Mouse (Mus musculus): ENCODE results near the gene Cpne2. TPM values are rescaled to one million over a fixed set of nuclear protein-coding genes. Genes with fewer than 3 reads are reported as not detected.

Cpne2 gene
- total RNA-seq, 2 experiments from 2014 or later: 3.8 to 3.9 TPM

DNA sequence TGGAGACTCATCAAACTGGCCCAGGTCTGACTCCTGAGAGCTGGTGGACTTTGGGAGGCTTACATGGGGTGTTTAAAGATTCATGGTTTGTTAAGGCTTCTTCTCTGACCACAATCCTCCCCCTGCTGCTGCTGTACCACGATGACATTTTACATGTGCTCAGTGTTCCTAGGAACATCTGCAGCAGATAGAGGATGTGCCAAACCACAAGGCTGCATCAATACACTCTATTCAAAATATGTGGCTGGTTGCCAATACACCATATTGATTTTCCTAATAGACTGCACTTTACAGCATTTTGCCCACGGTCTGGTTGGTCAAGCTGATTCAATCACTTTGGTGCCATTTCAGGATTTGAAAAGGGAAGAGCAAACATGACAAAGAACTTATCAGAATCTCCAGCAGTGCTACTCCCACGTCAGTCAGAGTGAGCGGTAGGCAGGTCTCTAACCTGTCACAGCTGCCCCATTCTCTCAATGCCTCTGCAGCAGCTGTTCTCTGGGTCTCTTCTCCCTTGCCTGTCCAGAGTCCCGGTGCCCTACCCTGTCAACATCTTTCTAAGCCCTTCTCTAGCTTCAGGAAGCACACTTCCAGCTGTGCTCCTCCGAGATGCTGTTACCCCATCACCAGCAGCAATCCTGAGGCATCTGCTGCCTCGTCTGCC lies 49.2 kb downstream of the Cpne2 start:
- DNase-seq: no peak

DNA sequence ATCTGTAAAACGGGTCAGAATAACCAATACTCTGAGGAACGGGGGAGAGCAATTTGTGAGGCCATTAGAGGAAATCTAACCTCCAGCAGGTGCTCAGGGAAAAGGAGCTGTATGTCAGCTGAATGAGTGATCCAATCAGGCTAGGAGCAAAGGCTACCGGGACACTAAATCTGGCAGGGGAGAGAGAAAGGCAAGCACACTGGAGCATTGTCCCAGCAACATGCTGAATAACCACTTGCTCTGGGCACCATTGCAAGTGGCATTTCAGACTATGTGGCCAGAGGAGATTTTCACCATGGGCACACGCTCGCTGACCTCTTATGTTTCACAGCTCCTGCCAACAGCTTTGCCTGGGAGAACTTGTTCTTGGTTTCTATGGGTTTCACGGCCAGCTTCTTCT lies 49.8 kb downstream of the Cpne2 start:
- peak in 1 of 2 experiments; percentile 11 for DNase-seq

DNA sequence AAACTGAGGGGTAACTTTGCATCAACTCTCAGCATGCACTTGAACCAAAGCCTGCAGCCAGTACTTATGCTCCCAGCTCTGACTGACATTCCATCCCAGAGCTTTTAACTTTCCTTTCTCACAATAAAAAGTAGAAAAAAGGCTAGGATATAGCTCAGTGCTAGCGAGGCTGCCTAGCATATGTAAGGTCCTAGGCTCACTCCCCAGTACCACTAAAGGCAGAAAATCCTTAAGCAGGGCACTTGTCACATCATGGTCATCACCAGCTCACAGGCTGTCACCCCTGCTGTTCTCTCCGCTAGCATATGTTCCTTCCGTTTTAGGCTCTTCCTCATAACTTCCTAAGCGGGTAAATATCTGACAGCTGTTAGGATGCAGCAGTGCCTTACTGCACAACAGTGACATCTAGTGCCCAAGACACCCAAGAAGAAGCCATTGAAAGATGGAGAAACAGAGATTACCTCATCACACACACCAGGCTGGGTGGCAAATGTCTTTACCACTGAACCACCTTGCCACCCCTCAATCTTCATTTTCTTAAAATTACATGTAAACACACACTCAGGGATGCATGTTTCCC lies 51.5 kb downstream of the Cpne2 start:
- peak; percentile 52 to 63 for DNase-seq

DNA sequence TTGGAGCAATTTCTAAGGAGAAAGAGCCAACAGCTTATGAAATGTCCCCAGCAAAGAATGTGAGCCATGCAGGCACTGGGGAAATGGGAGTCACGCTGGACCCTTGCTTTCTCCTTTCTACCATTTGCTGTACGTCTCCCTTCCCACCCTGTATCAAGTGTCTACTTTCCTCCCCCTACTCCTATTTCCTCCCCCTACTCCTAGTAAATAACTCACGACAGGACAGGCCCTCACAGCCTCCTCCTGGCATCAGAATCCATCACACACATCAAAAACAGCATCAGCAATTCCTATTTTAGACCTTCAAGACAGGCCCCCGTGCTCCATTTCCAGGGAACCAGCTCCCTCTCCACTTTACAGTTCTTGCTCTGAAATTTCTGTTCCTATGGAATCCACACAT lies 58.9 kb downstream of the Cpne2 start:
- DNase-seq: no peak

DNA sequence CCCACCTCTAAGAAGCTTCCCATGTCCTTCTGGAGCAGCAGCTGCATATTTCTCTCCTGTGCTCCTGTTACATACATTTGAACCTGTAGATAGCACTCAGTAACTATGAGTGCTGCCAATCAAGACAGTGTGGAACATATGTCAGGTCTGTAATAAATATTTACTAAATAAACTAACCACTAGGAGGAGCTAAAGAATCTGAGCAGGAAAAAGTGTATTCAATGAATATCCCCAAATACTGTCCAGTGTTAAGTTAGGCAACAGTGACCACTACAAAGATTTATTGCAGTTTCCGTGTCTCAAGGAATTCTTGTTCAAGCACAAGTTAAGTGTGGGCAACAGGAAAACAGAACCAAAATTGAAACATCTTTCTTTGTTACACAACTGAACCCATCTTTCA lies 61.4 kb downstream of the Cpne2 start:
- peak in 1 of 2 experiments; percentile 26 for DNase-seq

DNA sequence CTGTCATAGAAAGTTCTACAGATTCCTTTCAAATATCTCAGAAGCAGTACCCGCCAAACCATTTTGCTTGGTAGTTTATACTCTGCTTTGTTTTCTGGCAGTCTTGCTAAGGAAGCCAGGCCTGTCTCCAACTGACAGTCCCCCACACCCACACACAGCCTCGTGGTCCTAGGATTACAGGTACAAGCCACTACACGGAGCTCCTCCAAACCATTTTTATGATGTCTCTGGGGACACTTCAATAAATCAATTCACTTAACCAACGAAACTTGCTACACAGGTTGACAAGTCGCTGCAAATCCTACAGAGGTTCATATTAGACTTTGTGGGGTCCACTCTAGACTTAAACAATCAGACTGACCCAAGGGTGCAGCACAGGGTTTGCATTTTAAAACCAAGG lies 67.7 kb downstream of the Cpne2 start:
- no peak for DNase-seq

DNA sequence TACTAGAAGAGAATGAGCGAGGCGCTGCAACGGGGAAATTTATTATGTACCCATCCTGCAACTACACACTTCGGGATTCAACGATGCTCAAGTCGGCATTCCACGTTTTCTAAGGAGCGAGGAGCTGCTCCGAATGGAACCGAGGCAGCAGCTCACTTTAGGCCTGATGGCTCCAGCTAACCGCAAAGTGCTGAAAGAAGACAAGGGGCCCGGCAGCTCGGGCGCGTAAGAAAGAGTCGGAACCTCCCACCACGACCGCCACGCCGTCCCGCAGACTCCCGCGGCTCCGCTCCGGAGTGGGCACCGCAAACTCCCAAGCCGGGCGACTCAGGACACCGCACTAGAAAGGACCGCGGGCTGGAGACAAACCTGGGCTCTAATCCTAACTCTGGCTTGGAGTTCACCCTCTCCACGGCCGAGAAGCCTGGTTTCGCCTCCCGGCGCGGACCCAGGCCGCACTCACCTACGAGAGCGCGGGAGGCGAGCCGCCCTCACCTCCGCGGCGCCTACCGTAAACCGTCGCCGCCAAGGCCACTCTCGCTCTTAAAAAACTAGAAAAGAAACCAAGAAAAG lies 68.3 kb downstream of the Cpne2 start:
- DNase-seq: no peak

DNA sequence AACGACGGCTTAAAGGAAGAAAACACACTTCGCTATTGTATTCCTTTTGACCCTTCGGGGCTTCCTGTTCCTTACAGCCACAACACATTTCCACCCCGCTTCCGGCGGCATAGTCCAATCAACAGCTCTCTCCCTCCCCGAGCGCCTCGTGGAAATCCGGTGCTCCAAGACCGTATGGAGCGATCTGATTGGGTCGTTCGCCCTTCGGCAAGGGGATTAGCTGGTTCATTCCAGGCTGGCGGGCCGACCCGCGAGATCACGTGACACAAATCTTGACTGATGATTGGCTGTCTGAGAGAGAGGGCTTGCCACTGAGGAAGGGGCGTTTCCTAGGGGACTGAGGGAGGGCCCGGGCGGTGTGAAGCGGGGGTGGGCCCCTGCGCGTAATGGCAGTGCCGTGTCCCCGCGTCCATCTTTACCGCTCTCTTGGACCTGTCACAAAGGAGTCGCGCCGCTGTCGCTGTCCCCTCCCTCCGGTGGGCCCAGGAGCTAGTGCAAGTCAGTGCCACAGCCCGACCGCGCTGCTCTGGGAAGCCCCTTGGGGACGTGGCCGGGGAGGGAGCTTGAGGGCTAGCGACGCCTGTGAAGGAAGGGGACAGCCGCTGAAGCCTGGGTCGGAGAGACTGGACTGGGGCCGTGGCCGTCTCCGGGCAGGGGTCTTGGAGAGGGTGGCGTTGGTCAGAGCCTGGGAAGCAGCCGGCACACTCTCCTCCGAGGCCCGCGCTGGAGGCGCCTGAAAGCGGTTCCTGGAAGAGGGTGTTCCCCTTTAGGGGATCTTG lies 69.0 kb downstream of the Cpne2 start, which contains the start of the genes Rspry1 and Fam192a:
Rspry1 (plus strand) TSS at position 331 of the 779 bp plus-strand sequence.
Fam192a (minus strand) TSS at position 391 of the 779 bp plus-strand sequence.
- peak; percentile 100 for DNase-seq

DNA sequence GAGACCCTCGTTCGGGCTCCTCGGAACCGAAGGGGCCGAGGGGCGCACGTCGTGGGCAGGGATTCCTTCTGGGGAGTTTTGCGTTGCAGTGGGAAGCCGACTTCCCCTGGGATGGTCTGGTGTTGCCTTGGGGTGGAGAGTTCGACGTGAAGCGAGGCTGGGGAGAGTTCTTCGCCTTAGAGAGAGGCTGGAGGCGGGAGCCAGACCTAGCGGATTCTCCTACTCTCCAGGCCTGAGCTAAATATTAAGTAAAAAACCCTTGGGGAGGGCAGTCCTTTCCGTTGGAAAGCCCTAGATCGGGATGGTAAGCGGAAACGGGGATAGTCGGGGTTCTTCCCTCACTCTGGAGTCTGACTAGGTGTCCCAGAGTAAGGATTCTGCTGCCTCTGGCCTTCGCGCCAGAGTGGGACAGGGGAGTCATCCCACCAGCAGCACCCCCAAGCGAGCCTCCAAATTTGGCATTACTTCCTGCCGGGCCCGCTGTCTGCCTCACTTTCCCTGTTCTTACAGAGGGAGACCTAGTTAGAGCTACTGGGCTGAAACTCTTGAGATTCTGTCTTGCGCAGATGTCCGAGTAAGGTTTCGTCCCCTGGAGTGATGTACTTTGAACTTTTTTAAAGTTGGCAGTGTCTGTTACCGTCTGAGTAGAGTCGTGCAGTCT lies 69.8 kb downstream of the Cpne2 start:
- peak in 1 of 2 experiments; percentile 34 for DNase-seq

DNA sequence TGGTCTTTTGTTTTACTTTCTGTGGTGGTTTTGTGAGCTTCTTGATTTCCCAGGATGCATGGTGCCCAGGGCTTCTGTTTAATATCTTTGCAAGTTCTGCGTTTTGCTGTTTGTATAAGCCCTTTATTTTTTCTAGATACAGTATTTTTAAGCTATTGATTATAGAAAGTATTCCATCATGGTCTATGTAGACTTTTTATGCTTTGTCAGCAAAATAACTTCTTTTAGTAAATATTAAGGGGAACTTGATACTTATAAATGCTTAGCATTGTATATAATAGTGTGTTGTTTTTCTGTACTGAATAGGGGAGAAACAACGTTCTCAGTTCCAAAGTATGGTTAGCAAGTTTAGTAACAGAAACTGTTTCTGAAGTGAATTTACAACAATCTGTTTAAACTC lies 71.2 kb downstream of the Cpne2 start:
- no peak for DNase-seq

DNA sequence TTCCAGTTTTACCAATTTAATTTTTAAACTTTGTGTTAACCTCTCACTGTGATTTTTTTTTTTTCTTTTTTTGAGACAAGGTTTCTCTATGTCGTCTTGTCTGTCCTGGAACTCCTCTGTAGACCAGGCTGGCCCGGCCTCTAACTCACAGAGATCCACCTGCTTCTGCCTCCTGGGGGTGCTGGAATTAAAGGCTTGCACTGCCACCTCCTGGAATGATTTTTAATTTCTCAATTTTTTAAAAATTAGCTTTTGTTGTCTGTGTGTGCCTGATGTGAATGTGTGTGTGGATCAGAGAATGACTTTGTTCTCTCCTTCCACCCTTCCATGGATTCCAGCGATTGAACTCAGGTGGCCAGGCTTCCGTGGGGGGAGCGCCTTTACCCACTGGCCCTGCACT lies 74.3 kb downstream of the Cpne2 start:
- no peak for DNase-seq

Small RNAs within 50 kb of the gene (microRNA-seq; reads per million reads assigned to microRNA genes)
- 0 reads per million in 2 experiments for gene Mir7072

Other genes starting within 250 kb of the Cpne2 start
- under 1 TPM; 0.12 to 0.41 TPM for gene Slc12a3, start 203.8 kb upstream of the Cpne2 start, total RNA-seq (2021)
- 100 to 1,000 TPM; 204 to 275 TPM for gene Herpud1, start 146.6 kb upstream of the Cpne2 start, total RNA-seq (2021)
- 1 to 10 TPM; 4.0 to 8.8 TPM for gene Nlrc5, start 98.6 kb upstream of the Cpne2 start, total RNA-seq (2021)
- gene Rspry1, start 68.9 kb downstream of the Cpne2 start, total RNA-seq (2021): 10 to 100 TPM; 10.9 to 11.7 TPM
- 10 to 100 TPM; 19.7 to 22.0 TPM for gene Fam192a, start 69.0 kb downstream of the Cpne2 start, total RNA-seq (2021)
- 10 to 100 TPM; 91.1 to 97.5 TPM for gene Arl2bp, start 133.6 kb downstream of the Cpne2 start, total RNA-seq (2021)
- under 1 TPM; 0.69 to 0.87 TPM for gene Pllp, start 163.3 kb downstream of the Cpne2 start, total RNA-seq (2021)
- 1 to 10 TPM in 1 of 2 experiments, not detected in 1; 1.3 TPM for gene Ccl22, start 212.6 kb downstream of the Cpne2 start, total RNA-seq (2021)
- gene Cx3cl1, start 239.0 kb downstream of the Cpne2 start, total RNA-seq (2021): 1 to 10 TPM; 5.7 to 6.1 TPM